Mouse (Mus musculus) spleen, adult 18-20 months (tissue): Measurements from ENCODE around the gene Ntng1.

ENCODE experiments used
- DNase-seq, 2 experiments: peaks; one replicate each; pipeline ENCODE4 v3.0.0; 2022; ENCODE audit warnings: mixed read lengths in 2 of 2

The Ntng1 gene

GRCm38 (mm10) chr3:109918996-109919395 lies 224.8 kb downstream of the Ntng1 start:
- no peak for DNase-seq

DNA sequence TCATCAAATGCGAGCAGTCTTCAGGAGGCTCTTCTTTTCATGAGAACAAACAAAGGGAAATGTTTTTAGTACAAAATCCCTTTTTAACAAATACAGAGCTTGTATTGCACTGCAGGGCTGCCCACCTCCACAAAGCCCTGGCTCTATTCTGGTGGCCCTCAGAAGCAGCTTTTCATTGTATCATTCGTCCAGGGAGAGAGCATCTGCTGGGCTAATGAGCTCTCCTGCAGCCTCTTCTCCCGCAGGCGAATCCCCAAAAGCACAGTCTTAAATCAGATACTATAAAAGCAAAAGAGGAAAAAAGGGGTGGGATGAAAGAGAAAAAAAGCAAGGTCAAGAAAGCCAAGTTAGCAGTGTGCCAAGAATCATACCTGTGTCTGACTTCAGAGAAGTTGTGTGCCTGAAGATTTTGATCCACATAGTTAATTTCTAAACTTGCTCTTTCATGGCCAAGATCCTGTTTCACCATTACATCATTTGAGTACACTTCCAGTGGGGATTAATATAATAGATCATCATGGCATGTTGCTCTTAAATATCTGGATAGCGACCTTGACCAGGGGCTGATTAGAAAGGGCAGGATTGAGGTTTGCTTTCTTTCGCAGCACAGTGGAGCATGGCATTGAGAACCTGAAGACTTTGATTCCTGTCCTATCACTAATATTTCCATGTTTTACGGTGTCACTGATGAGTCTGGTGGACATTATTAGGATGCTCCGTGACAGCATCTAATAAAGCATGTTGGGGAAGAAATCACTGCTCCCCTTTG lies 225.7 kb downstream of the Ntng1 start:
- no peak for DNase-seq

DNA sequence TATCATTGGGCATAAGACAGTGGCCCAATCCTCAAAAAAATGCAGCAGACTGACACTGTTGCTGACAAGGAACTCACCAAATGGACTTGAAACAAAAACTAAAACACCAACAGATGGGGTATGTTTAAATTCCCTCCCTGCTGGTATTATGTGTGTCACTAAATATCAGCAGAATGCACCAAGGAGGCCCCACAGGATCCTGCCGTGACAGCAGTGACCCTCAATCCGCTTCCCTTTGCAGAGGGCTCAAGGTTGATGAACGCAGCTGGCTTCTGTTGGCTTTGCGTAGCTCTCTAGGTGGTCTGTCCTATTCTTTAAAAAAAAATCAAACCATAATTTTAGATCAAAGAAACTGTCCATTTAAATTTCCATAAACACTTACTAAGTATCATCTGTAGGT lies 226.7 kb downstream of the Ntng1 start:
- no peak for DNase-seq

- no peak for DNase-seq
Measured at GRCm38 (mm10) chr3:109914226-109914625, 229.6 kb downstream of the Ntng1 start.

GRCm38 (mm10) chr3:109890600-109890999 lies 253.2 kb downstream of the Ntng1 start:
- DNase-seq: no peak

- DNase-seq: no peak
Measured at GRCm38 (mm10) chr3:109885672-109886071, 258.1 kb downstream of the Ntng1 start.

GRCm38 (mm10) chr3:109879061-109879460 lies 264.8 kb downstream of the Ntng1 start:
- DNase-seq: no peak

GRCm38 (mm10) chr3:109871986-109872385 lies 271.8 kb downstream of the Ntng1 start:
- no peak for DNase-seq

- DNase-seq: no peak
Measured at GRCm38 (mm10) chr3:109858276-109858675, 285.5 kb downstream of the Ntng1 start.

GRCm38 (mm10) chr3:109854449-109855155 lies 289.2 kb downstream of the Ntng1 start:
- DNase-seq: no peak

DNA sequence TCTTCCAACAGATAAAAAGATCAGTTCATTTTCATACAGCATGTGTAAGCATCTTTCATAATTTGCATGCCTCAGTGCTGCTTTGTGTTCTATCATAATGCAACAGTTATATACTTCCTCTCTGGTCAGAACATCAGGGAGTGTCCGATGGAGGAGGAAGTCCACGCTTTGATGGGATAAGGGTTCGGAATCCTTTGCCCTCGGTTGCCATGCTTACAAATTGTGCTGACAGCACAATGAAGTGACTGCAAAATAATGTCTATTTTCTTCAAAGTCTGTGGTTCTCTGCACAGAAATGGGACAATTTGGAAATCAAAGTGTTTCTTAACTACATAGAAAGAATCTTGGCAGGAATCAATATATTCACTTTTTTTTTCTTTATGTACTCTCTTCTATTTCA lies 297.2 kb downstream of the Ntng1 start:
- no peak for DNase-seq

- DNase-seq: no peak
Measured at GRCm38 (mm10) chr3:109825806-109826205, 318.0 kb downstream of the Ntng1 start.

DNA sequence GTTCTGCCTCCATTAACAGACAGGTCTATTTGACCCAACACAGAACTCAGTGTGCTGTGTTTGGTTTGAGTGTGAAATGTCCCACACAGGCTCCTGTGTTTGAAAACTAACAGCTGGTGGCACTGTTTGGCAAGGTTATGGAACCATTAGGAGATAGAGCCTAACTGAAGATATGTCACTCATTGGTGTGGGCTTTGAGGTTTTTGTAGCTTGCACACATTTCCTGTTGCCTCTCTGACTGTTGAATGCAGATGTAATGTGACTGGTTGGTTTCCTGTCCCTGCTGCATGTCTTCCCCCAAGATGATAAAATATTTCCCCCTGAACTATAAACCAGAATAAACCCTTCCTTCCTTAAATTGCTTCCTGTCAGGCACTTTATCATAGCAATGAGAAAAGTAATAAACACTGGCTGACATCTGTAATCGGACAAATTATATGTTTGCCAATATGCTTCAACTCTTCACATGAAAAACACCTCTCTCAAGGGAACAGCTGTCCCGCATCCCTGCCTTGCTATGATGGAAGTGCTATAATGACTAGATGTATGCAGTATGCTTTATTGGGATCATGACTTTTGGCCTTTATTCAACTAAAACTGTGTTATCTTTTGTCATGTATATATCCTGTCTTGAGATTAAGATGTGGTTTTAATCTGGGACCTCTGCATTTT lies 320.9 kb downstream of the Ntng1 start:
- no peak for DNase-seq

DNA sequence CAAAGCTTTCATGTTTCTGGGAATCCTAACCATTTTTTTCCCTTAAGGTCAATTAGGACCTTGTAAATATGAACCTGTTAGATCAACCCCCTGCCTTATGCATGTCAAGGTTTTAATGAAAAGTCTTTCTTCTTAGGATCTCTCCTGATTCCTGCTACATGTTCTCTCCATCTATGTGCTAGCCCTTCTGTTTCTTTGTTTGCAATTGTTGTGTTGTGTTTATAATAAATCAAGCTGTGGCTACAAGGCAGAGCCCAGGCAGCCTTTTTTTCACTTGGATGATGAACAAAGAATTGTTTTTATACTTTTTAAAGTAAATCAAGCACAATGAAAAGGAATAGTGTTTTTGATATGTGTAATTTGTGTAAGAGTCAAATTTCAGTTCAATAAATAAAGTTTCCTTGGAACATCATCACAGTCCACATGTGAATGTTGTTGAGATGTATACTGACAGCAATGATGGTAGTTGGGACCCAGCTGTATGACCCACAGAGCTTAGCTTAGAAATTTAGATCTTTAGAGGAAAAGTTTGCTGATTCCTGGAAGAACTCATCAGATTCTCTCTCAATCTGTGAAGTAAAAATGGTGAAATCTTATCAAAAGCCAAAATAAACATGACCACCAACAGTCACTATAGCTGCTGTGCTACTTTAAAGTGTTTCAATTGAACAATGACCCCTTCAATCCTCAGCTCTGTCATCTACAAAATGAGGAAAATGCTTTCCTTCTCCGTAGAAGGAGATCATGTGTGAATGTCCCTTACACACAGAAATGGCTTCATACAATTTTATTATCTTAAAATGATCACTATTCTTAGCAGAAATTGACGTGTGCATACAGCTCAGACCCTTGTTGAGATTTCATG lies 324.8 kb downstream of the Ntng1 start:
- no peak for DNase-seq

DNA sequence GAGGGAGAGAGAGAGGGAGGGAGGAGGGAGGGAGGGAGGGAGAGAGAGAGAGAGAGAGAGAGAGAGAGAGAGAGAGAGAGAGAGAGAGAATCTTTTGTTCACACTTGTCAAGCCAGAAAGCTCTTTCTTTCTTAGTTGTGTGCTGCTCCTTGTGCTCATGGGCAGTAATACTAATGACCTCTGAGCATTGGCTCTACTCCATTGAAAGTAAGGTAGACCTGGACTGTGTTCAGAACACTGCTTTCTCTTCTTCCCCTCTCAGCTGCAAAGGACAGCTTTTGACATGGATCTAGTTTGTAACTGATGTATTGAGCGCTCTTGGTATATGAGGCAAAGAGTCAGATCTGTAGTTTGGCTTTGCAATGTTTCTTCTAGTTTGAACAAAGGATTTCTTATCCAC lies 334.7 kb downstream of the Ntng1 start:
- DNase-seq: no peak

DNA sequence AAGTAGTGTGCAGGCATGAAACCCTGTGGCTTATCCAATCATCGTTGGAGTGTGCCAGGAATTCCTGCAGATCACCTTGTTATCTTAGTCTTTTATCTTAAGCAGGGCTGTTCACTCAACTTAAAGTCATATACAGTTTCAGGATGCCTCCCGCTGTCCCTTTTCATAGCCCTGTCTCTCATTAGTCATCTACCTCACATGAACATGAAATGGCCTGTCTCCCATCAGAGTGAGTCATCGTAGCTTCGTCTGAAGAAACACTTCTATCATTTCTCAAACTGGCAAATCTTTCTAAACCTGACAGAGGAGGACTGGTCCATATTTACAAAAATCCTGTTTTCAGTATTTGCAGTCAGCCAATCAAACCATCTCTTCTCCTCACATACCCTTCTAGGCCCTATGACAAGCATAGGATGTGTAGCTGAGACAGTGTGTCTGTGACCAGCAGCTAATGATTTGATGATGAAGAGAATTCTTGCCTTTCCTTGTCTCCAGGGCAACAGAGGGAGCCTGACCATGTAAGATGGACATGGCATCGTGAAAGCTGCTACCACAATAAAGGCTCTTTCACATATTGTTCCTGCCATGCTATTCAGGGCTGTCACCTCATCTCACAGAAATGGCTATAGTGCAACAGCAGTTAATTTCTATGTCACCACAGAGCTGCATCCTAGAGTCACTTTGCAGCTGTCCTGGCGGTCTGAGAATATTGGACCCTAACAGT lies 336.4 kb downstream of the Ntng1 start:
- DNase-seq: no peak

- no peak for DNase-seq
Measured at GRCm38 (mm10) chr3:109804145-109804544, 339.7 kb downstream of the Ntng1 start.

- DNase-seq: no peak
Measured at GRCm38 (mm10) chr3:109803616-109804015, 340.2 kb downstream of the Ntng1 start.

- DNase-seq: no peak
Measured at GRCm38 (mm10) chr3:109797354-109797753, 346.5 kb downstream of the Ntng1 start.

DNA sequence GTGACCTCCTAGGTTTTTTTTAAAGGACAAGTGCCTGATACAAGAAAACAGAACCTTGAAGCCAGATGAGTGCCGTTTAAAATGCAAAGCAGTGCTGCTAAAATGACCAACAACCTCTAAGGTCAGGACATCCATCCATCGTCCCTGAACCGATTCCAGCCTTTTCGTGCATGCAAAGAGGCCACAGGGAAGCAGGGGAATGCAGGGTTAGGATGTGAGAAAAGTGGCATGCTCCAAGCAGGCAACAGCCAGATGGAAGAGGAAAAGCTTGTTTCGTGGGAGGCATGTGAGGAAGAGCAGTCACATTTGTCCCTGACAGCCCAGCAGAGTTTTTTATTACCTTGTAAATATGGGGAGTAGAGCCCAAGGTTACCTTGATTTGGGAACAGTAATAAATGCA lies 360.6 kb downstream of the Ntng1 start:
- no peak for DNase-seq

GRCm38 (mm10) chr3:109782289-109782951 lies 361.4 kb downstream of the Ntng1 start:
- DNase-seq: no peak

DNA sequence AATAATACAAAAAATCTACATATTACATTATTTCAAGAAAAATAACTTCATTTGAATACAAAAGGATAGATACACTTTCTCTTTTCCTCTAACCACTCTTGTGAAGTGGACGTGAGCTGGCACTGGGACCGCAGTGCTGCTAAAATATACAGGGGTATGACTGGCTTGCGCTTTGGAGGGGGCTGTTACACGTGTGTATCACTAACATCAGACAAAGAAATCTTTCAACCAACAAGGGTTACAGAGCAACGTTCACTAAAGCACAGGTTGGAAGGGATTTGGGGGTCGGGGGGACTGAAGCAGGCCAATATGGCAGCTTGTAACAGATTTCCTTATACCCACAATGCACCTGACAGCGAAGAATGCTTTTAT lies 361.9 kb downstream of the Ntng1 start:
- DNase-seq: no peak
